Mouse (Mus musculus) erythroblast, embryonic 14.5 days (primary cell): ENCODE measurements around the gene Pmf1.

Experiments used
- GATA1 ChIP-seq: IDR thresholded peaks from 2 replicates; pipeline ENCODE4 v1.6.1; 2012; ENCODE audit warnings: low read length, inconsistent platforms, mixed read lengths
- TAL1 ChIP-seq: IDR thresholded peaks from 3 replicates; pipeline ENCODE4 v1.6.1; 2012; ENCODE audit warnings: low read length, inconsistent platforms, mixed read lengths

DNA sequence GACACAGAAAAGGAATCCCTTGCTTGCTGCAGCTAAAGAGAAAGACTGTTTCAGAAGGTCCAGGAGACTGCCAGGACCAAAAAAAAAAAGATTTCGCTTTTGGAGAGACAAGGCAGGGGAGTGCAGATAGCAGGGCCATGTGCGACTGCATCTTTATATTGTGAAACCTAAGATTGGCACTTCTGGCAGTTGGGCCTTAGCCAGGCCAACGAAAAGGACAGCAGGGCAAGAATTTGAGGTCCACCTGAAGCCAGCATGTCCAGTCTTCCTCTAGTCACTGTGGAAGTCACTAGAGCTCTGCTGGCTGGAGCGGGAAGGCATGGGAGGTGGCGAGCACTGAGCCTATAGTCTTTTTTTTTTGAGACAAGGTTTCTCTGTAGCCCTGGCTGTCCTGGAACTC is 1.2 kb downstream of the Pmf1 start:
- TF ChIP-seq GATA1 (no peak), TAL1 (no peak)
